Mouse (Mus musculus) thymus, postnatal 0 days (tissue): Measurements from ENCODE around the gene Map2k1. TPM values are rescaled to one million over a fixed set of nuclear protein-coding genes. Genes with fewer than 3 reads are reported as not detected.

Source experiments
- DNase-seq: peaks from one replicate; pipeline ENCODE4 v3.0.0-alpha.2; 2015; ENCODE audit warnings: low spot score
- polyA plus RNA-seq: library from polyadenylated mRNA; unstranded; fragments of >200 nt; fragmentation: Nextera tagmentation; extraction: Ambion mirVana; gene quantifications from 2 replicates; pipeline ENCODE4 v1.2.1, GENCODE M21; 2015

Map2k1 gene
- polyA plus RNA-seq, 1 experiment from 2014 or later, result 67.5 TPM

GRCm38 (mm10) chr9:64250111-64250730, 3.2 kb downstream of the Map2k1 start:
- DNase-seq, result no peak

GRCm38 (mm10) chr9:64249371-64249770, 4.1 kb downstream of the Map2k1 start:
- DNase-seq, result no peak

- DNase-seq, result no peak
These were observed 11.0 kb downstream of the Map2k1 start for GRCm38 (mm10) chr9:64242381-64242831.

GRCm38 (mm10) chr9:64240681-64241080, 12.8 kb downstream of the Map2k1 start:
- no peak for DNase-seq

- DNase-seq, result no peak
These were observed 13.3 kb downstream of the Map2k1 start for GRCm38 (mm10) chr9:64240116-64240515.

- DNase-seq, result no peak
These were observed 17.4 kb downstream of the Map2k1 start for GRCm38 (mm10) chr9:64236056-64236455.

GRCm38 (mm10) chr9:64234768-64235435, 18.5 kb downstream of the Map2k1 start, which contains the start of gene Uchl4:
Gene Uchl4 (plus strand): TSS chr9:64235201.
- DNase-seq, result no peak

- DNase-seq, result no peak
These were observed 19.8 kb downstream of the Map2k1 start for GRCm38 (mm10) chr9:64233656-64234055.

GRCm38 (mm10) chr9:64232257-64232957, 21.0 kb downstream of the Map2k1 start:
- DNase-seq, result no peak

GRCm38 (mm10) chr9:64231674-64232073, 21.8 kb downstream of the Map2k1 start:
- DNase-seq, result no peak

- no peak for DNase-seq
These were observed 22.3 kb downstream of the Map2k1 start for GRCm38 (mm10) chr9:64231171-64231570.

GRCm38 (mm10) chr9:64228972-64229371, 24.5 kb downstream of the Map2k1 start:
- no peak for DNase-seq

GRCm38 (mm10) chr9:64227736-64228135, 25.7 kb downstream of the Map2k1 start:
- peak; percentile 56 for DNase-seq

- no peak for DNase-seq
These were observed 27.6 kb downstream of the Map2k1 start for GRCm38 (mm10) chr9:64225805-64226204.

- DNase-seq, result no peak
These were observed 31.3 kb downstream of the Map2k1 start for GRCm38 (mm10) chr9:64222098-64222497.

- no peak for DNase-seq
These were observed 32.0 kb downstream of the Map2k1 start for GRCm38 (mm10) chr9:64221480-64221879.

- no peak for DNase-seq
These were observed 32.8 kb downstream of the Map2k1 start for GRCm38 (mm10) chr9:64220603-64221002.

- no peak for DNase-seq
These were observed 33.5 kb downstream of the Map2k1 start for GRCm38 (mm10) chr9:64219772-64220420.

GRCm38 (mm10) chr9:64219305-64219704, 34.1 kb downstream of the Map2k1 start:
- no peak for DNase-seq

- DNase-seq, result no peak
These were observed 35.5 kb downstream of the Map2k1 start for GRCm38 (mm10) chr9:64217887-64218286.

GRCm38 (mm10) chr9:64216641-64217040, 36.8 kb downstream of the Map2k1 start:
- DNase-seq, result no peak

GRCm38 (mm10) chr9:64216090-64216489, 37.3 kb downstream of the Map2k1 start:
- DNase-seq, result no peak
